Mouse (Mus musculus) small intestine, adult 2 months (tissue): ENCODE data around the gene Gm17359. TPM values are rescaled to one million over a fixed set of nuclear protein-coding genes. Genes with fewer than 3 reads are reported as not detected.

Experiments
- H3K27ac ChIP-seq: fragments of 200-500 bp; 2 replicates; pipeline ENCODE4 v1.5.1; 2012; ENCODE audit warnings: low read depth, low read length, control low read depth, inconsistent platforms; ENCODE audit not compliant: insufficient read depth
- H3K27me3 ChIP-seq: fragments of 200-500 bp; 2 replicates; pipeline ENCODE4 v1.6.1; 2012; ENCODE audit warnings: mild to moderate bottlenecking, moderate library complexity, low read length, inconsistent platforms; ENCODE audit not compliant: control insufficient read depth, insufficient read depth
- H3K36me3 ChIP-seq: fragments of 200-500 bp; 2 replicates; pipeline ENCODE4 v1.6.1; 2012; ENCODE audit warnings: mild to moderate bottlenecking, low read length, control low read depth, inconsistent platforms; ENCODE audit not compliant: control insufficient read depth, insufficient read depth
- H3K4me1 ChIP-seq: fragments of 200-500 bp; 2 replicates; pipeline ENCODE4 v1.6.1; 2012; ENCODE audit warnings: low read length, inconsistent platforms, mixed read lengths; ENCODE audit not compliant: control insufficient read depth, insufficient read depth, insufficient read length
- H3K4me3 ChIP-seq: fragments of 200-500 bp; 2 replicates; pipeline ENCODE4 v1.5.1; 2012; ENCODE audit warnings: low read depth, mild to moderate bottlenecking, control low read depth, inconsistent platforms, low read length, moderate library complexity
- CTCF ChIP-seq: fragments of 200-500 bp; IDR thresholded peaks from 2 replicates; pipeline ENCODE4 v1.5.1; 2012; ENCODE audit warnings: low read depth, mild to moderate bottlenecking, control low read depth, inconsistent platforms, low read length, moderate library complexity, mixed read lengths; ENCODE audit not compliant: insufficient replicate concordance, insufficient read length; ENCODE audit errors: extremely low read depth
- POLR2A ChIP-seq: fragments of 200-500 bp; IDR thresholded peaks from 2 replicates; pipeline ENCODE4 v1.6.1; 2012; ENCODE audit warnings: low read depth, mild to moderate bottlenecking, control low read depth, inconsistent platforms, low read length, moderate library complexity
- WGBS: fragments of 180-500 bp; shearing (Covaris S2); methylation state at CpG from one replicate; pipeline ENCODE4 v1.1.7; 2018; 5-methylcytosine and 5-hydroxymethylcytosine counted together
- polyA plus RNA-seq: library from polyadenylated mRNA; depleted of rRNA; stranded (reverse); fragments of >200 nt; gene quantifications from 2 replicates; pipeline ENCODE4 v1.2.3, GENCODE M21; 2012; rRNA removed

Gene Gm17359
- not detected in 2 replicates for polyA plus RNA-seq

DNA sequence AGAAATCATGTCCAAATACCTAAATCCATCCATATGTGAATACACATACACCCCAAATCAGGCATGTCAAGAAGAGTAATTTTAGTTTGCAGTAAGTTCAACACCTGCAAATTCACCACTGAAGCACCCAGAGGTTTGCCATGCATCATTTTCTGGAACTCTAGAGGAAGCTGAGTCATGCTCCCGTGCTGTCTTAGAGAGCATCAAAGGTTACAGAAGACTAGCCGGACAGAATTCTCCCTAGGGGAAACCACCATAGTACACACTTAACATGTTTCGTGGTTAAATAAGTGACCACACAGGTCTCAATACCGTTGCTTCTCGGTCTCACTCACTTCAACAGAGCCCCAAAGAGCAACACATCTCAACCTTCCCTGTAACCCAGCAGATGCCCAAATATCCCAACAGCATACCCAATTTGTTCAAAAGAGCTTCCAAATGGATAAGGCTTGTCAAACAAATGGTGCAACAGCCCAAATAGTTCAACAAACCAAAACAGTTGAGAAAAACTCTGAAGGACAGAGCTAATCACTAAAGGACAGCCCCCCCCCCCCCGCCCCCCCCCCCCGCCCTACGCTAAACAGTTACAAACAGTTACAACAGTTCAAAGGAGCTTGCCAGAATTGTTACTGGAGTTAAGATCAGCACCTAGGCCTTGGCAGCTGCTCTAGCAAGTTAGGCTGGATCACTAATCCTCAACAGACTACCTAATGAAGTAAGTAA is at the start of gene Gm17359:
Gm17359 (plus strand) TSS at position 618 of the 723 bp plus-strand sequence.
- peaks cover 5% of the 10 kb centered on the region; the same call in 1 of the 2 replicates for H3K4me1 ChIP-seq
- no peaks in the 10 kb centered on the region for H3K27me3 ChIP-seq
- TF ChIP-seq POLR2A, result no peak
- TF ChIP-seq CTCF, result no peak
- H3K36me3 ChIP-seq, result no peaks in the 10 kb centered on the region
- H3K27ac ChIP-seq, result no peak within 1 kb of the TSS
- WGBS, result 67% methylated on average over 8 of the region's 8 CpGs
- no peak within 1 kb of the TSS for H3K4me3 ChIP-seq

DNA sequence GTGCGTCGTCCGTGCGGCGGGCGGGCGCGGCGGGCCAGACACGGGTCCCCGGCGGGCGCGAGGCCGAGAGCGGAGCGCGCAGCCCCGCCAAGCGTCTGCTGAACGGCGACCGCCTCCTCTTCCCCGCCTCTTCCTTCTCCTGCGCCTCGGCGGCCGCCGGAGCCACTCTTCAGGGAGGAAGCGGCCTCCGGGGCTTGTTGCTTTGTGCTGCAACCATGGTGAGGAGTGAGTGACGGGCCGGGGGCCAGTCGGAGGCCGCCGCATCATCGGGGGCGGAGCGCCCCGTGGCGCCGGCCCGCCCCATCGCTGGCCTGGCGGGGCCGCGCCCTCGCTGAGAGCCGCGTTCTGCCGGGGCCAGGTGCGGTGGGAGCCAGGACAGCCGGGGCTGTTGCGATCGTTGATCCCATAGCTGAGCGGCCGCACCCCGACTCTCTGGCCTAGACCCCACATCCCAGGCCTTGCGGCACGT is 49.3 kb upstream of the Gm17359 start:
- Histone ChIP-seq H3K27ac (peak overlapping the region; percentile 98), H3K27me3 (no peaks in the 10 kb centered on the region), H3K4me3 (peak overlapping the region; percentile 98), H3K36me3 (no peaks in the 10 kb centered on the region), H3K4me1 (peaks cover 9% of the 10 kb centered on the region; the same call in 1 of the 2 replicates)
- peak; percentile 92 for TF ChIP-seq POLR2A
- no peak for TF ChIP-seq CTCF
- under 1% methylated on average over 58 of the region's 60 CpGs for WGBS

DNA sequence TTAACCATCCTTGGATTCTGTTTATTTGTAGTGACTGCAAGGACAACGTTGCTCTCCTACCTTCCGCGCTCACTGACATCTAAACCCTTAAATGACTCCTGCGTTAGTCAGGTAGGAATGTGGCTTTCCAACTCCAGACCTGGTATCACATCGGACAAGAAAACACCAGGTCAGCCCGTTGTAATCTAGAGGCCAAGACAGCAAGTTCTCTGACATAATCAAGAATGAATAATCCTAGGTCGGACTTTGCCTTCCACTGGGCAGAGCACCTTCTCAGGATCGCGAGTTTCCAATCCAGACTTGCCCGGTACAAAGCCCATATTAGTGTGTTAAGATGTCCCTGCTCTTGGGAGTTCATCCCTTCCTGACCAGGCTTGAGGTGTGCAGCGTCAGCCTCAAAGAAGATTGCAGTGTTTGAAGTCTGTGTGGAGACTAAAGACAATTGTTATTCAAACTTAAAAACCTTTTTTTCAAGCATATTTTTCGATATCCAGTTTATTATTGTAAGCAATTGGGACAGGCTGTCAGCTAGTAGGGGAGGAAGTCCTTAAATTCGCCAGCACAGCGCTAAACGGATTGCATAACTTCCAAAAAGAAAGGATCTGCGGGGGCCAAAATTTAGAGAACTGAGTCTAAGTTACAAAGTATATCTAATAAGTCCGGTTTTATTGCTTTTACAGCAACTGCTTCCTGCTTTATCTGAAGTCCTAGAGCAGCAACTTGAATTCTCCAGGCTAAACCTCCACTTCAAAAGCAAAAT is 48.6 kb upstream of the Gm17359 start:
- Histone ChIP-seq H3K4me1 (peaks cover 9% of the 10 kb centered on the region; the same call in 1 of the 2 replicates), H3K36me3 (no peaks in the 10 kb centered on the region), H3K4me3 (peak overlapping the region; percentile 98), H3K27ac (peak overlapping the region; percentile 98), H3K27me3 (no peaks in the 10 kb centered on the region)
- WGBS, result 6% methylated on average over 17 of the region's 17 CpGs
- TF ChIP-seq CTCF (no peak), POLR2A (no peak)

DNA sequence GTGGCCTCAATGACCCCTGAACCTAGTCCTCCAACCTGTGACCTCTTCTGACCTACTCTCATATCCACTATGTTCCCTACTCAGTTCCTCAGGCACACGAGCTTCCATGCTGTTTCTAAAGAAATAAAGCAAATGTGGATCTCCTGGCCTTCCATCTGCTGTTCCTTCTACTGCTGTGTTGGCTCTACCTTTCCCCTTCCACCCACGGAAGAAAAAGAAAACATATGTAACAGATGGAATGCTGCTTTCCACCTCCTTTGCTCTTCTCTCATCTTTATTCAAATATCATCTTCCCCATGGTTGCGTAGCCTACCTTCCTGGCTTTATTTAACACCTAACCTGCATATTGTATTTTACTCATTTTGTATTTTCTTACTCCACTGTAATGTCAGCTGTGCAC is 47.4 kb upstream of the Gm17359 start:
- no peak overlapping the region for H3K27ac ChIP-seq
- 87% methylated on average over 3 of the region's 3 CpGs for WGBS
- TF ChIP-seq CTCF (no peak), POLR2A (no peak)
- peaks cover 12% of the 10 kb centered on the region; the same call in 1 of the 2 replicates for H3K4me1 ChIP-seq
- no peak overlapping the region for H3K4me3 ChIP-seq
- H3K27me3 ChIP-seq, result no peaks in the 10 kb centered on the region
- H3K36me3 ChIP-seq, result no peaks in the 10 kb centered on the region

- Histone ChIP-seq H3K4me3 (no peak overlapping the region), H3K27me3 (no peaks in the 10 kb centered on the region), H3K36me3 (no peaks in the 10 kb centered on the region), H3K4me1 (peaks cover 10% of the 10 kb centered on the region; the same call in 1 of the 2 replicates), H3K27ac (no peak overlapping the region)
- TF ChIP-seq POLR2A (no peak), CTCF (no peak)
- WGBS, result 73% methylated on average over 4 of the region's 4 CpGs
Observed at GRCm38 (mm10) chr3:79293023-79293422, 43.4 kb upstream of the Gm17359 start.

GRCm38 (mm10) chr3:79294701-79295100 is 41.8 kb upstream of the Gm17359 start:
- H3K27me3 ChIP-seq, result no peaks in the 10 kb centered on the region
- peaks cover 8% of the 10 kb centered on the region; the same call in 1 of the 2 replicates for H3K4me1 ChIP-seq
- WGBS, result 91% methylated on average over 3 of the region's 3 CpGs
- H3K4me3 ChIP-seq, result no peak overlapping the region
- no peaks in the 10 kb centered on the region for H3K36me3 ChIP-seq
- H3K27ac ChIP-seq, result no peak overlapping the region
- TF ChIP-seq POLR2A, result no peak
- no peak for TF ChIP-seq CTCF

DNA sequence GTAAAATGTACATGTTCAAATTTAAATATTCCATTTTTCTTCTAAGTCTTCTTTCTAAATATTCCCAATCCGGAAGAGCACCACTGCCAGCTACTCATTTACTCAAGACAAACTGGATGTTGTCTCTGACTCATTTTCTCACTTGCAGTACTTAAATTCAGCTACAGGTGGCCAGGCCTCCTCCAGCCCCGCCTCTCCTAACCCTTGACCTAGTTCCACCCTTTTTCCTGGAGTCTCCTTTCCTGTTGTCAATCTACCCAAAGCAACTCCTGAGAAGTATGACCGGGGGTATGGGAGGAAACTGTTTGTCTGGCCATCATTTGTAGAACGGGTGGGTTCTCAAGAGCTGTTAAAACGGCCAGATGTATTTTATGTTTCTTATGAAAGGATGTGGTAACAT is 40.4 kb upstream of the Gm17359 start:
- 47% methylated on average over 5 of the region's 5 CpGs for WGBS
- no peak for TF ChIP-seq POLR2A

More for the DNA sequence above, 40.4 kb upstream of the Gm17359 start:
- Histone ChIP-seq H3K4me1 (peaks cover 8% of the 10 kb centered on the region; the same call in 1 of the 2 replicates), H3K27me3 (no peaks in the 10 kb centered on the region), H3K4me3 (no peak overlapping the region), H3K27ac (no peak overlapping the region), H3K36me3 (no peaks in the 10 kb centered on the region)
